Mouse (Mus musculus): Measurements from ENCODE around the gene Acot1.

DNA sequence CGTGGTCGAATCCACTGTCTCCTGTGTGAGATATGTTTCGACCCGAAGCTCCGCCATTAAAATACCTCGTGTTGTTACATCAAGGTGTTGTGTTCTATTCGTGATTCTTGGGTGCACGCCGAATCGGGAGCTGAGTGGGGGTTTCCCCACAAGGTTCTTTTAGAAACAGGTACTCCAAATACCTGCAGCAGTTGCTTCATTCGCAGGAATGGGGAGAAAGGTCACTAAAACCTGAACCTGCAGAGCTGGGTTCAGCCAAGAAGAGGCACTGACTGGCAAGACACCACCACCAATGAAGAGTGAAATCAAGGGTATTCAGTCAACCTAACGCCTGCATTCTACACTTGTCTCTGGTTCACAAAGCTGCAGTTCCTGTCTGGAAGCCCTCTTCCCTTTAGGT, 1.0 kb upstream of the Acot1 start:
- no peak for TF ChIP-seq FLI1 (IDR thresholded peaks at IDR 0.05; ENCODE audit: low read length)
- TF ChIP-seq GATA1 (IDR thresholded peaks at IDR 0.05; ENCODE audit: borderline replicate concordance, low read length), result no peak
